Mouse (Mus musculus) testis, adult 2 months (tissue): ENCODE measurements around the gene Gm45233. TPM values are rescaled to one million over a fixed set of nuclear protein-coding genes. Genes with fewer than 3 reads are reported as not detected.
A peak's percentile ranks its signal among the peaks of the same experiment; 100 is the strongest.

Source experiments
- H3K27ac ChIP-seq: fragments of 200-500 bp; 2 replicates; pipeline ENCODE4 v1.5.1; 2012; ENCODE audit warnings: low read depth, low read length; ENCODE audit not compliant: control insufficient read depth, insufficient read depth
- H3K27me3 ChIP-seq: fragments of 200-500 bp; 2 replicates; pipeline ENCODE4 v1.6.1; 2012; ENCODE audit warnings: mild to moderate bottlenecking, low read length, moderate library complexity; ENCODE audit not compliant: control insufficient read depth, insufficient read depth
- H3K36me3 ChIP-seq: fragments of 200-500 bp; 2 replicates; pipeline ENCODE4 v1.6.1; 2012; ENCODE audit warnings: mild to moderate bottlenecking, low read length; ENCODE audit not compliant: control insufficient read depth, insufficient read depth
- H3K4me1 ChIP-seq: fragments of 200-500 bp; 2 replicates; pipeline ENCODE4 v1.6.1; 2012; ENCODE audit warnings: low read length; ENCODE audit not compliant: control insufficient read depth, insufficient read depth
- H3K4me3 ChIP-seq: fragments of 200-500 bp; 2 replicates; pipeline ENCODE4 v1.5.1; 2012; ENCODE audit warnings: low read depth, mild to moderate bottlenecking, low read length, moderate library complexity, mixed read lengths; ENCODE audit not compliant: control insufficient read depth
- CTCF ChIP-seq: fragments of 200-500 bp; IDR thresholded peaks from 2 replicates; pipeline ENCODE4 v1.5.1; 2012; ENCODE audit warnings: low read depth, mild to moderate bottlenecking, inconsistent platforms, low read length, moderate library complexity; ENCODE audit not compliant: control insufficient read depth, insufficient read depth, insufficient replicate concordance
- POLR2A ChIP-seq: fragments of 200-500 bp; IDR thresholded peaks from 2 replicates; pipeline ENCODE4 v1.6.1; 2012; ENCODE audit warnings: low read depth, mild to moderate bottlenecking, inconsistent platforms, low read length, moderate library complexity; ENCODE audit not compliant: control insufficient read depth
- polyA plus RNA-seq: library from polyadenylated mRNA; depleted of rRNA; stranded (reverse); fragments of >200 nt; gene quantifications from 2 replicates; pipeline ENCODE4 v1.2.3, GENCODE M21; 2012

Gm45233 gene
- polyA plus RNA-seq, 1 experiment: 5.4 TPM

DNA sequence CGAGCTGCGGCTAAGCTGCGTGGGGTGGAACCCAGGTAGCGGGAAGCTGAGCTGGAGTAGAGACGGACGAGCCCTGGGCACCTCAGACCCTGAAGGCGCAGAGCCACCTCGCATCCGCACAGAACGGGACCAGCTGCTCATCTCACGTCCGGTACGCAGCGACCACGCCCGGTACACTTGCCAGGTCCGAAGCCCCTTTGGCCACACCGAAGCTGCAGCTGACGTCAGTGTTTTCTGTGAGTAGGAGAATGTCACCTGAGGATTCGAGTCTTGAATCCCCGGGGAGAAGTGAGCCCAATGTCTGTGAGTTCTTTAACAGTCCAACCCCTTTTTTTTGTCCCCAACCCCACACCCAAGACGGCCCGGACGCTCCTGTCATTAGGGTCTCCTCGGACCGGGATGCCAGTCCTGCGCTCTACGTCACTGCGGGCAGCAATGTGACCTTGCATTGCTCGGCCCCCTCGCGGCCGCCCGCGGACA, 21.0 kb downstream of the Gm45233 start:
- Histone ChIP-seq H3K4me1 (peaks cover 16% of the 10 kb centered on the region), H3K36me3 (no peaks in the 10 kb centered on the region), H3K27me3 (no peaks in the 10 kb centered on the region), H3K4me3 (peak overlapping the region; percentile 81), H3K27ac (no peak overlapping the region)
- no peak for TF ChIP-seq CTCF
- TF ChIP-seq POLR2A: no peak

DNA sequence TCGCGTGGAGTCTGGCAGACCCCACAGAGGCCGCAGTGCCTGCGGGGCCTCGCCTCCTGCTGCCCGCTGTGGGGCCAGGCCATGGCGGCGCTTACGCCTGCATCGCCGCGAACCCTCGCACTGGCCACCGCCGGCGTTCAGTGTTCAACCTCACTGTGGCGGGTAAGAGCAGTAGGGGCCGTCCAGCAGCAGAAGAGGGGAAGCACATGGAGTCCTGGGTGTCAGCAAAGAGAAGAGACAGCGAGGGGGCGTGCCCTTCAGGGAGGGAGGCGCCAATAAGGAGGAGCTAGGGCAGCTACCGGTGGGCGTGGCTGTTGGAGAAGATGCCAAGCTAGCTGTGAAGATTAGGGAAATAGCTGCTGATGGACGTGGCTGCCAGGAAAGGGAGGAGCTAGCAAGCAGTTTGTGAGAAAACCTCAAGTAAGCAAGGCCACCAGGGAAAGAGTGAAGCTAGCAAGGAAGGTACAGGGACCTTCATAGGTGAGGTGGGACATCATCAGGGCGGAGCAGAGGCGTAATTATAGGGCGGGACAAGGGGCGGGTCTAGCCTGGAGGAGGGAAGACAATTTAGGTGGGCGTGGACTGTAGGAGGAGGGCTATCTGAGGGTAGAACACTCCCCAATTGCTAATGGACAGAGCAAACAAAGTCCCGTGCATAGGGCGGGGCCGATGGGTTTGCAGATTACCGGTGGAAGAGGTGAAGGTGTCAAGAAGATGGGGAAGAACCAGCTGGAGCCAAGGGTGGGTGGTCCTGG, 21.6 kb downstream of the Gm45233 start:
- no peak for TF ChIP-seq CTCF
- TF ChIP-seq POLR2A: no peak
- Histone ChIP-seq H3K4me3 (peak overlapping the region; percentile 81), H3K27me3 (no peaks in the 10 kb centered on the region), H3K27ac (no peak overlapping the region), H3K36me3 (no peaks in the 10 kb centered on the region), H3K4me1 (peaks cover 16% of the 10 kb centered on the region)

DNA sequence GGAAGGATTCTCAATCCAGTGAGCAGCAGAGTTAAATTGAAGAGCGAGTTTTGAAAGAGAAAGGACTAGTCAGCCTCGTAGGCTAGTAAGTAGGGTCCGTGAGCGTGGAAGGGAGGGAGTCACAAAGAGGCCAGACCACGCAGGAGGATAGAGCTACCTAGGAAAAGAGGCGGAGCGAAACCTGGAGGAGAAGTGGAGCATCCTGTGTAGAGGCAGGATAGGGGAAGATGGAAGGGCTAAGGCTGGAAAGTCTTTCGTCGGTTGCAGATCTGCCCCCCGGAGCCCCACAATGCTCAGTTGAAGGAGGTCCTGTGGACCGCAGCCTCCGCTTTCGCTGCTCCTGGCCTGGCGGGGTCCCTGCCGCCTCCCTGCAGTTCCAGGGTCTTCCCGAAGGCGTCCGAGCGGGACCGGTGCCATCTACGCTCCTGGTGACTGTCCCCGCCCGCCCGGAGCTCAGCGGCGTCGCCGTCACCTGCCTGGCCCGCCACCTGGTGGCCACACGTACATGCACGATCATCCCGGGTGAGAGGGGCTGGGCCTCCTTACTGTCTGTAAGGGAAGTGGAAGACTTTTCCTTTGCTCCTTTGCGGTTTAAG, 22.3 kb downstream of the Gm45233 start:
- Histone ChIP-seq H3K36me3 (no peaks in the 10 kb centered on the region), H3K27me3 (no peaks in the 10 kb centered on the region), H3K4me1 (peaks cover 16% of the 10 kb centered on the region), H3K27ac (no peak overlapping the region), H3K4me3 (peak overlapping the region; percentile 81)
- peak; percentile 64 for TF ChIP-seq CTCF
- TF ChIP-seq POLR2A: no peak

DNA sequence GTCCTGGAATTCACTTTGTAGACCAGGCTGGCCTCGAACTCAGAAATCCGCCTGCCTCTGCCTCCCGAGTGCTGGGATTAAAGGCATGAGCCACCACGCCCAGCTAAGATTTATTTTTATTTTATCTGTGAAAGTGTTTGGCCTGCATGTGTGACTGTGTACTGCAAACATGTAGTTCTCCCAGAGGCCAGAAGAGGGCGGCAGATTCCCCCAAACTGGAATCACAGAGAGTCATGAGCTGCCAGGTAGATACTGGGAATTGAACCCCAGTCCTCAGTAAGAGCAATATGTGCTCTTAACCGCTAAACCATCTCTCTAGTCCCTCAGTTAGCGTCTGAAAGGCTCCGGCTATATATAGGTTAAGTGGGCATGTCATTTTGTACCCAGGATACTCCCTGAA, 26.4 kb downstream of the Gm45233 start:
- no peaks in the 10 kb centered on the region for H3K36me3 ChIP-seq
- no peak overlapping the region for H3K27ac ChIP-seq
- no peaks in the 10 kb centered on the region for H3K27me3 ChIP-seq
- no peak overlapping the region for H3K4me3 ChIP-seq
- TF ChIP-seq CTCF (peak; percentile 52; the same call in 1 of the 2 replicates), POLR2A (no peak)
- peaks cover 9% of the 10 kb centered on the region for H3K4me1 ChIP-seq

DNA sequence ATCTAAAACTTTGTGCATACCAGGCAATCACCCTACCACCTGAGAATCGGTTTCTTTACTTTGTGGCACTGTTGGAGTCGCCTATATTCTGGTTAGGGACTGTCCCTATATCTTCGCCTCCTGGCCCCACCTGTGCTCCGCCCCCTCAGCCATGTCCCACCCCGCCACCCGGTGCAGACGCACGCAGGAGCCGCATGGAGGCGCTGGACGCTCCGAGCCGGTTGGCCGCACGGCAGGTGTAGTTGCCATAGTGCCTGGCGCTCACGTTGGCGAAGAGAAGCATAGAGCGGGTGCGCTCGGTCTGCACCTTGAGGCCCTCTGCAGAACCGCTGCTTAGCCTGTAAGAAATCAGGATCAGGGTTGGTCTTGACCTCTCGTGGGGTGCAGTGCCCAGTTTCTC, 31.8 kb downstream of the Gm45233 start:
- Histone ChIP-seq H3K27me3 (no peaks in the 10 kb centered on the region), H3K4me1 (peaks cover 6% of the 10 kb centered on the region), H3K36me3 (no peaks in the 10 kb centered on the region), H3K4me3 (no peak overlapping the region), H3K27ac (no peak overlapping the region)
- TF ChIP-seq POLR2A: no peak
- no peak for TF ChIP-seq CTCF

DNA sequence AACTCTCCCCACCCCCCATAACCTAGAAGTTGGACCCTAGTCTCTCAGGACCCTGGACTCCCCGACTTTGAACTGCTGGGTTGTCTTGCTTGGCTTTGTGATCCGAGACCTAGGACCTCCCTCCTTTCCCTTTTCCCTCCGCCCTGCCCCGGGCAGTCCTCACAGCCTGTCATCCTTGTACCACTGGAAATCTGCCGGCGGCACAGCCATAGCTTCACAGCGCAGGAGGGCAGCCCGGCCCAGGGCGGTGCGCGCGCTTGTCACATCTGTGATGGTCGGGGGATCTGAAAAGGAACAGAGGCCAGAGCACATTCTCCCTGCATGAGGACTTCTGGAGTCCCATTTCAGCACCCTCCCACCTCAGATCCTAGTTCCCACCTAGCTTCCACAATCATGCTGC, 32.4 kb downstream of the Gm45233 start:
- Histone ChIP-seq H3K27ac (no peak overlapping the region), H3K27me3 (no peaks in the 10 kb centered on the region), H3K4me1 (peaks cover 6% of the 10 kb centered on the region), H3K36me3 (no peaks in the 10 kb centered on the region), H3K4me3 (no peak overlapping the region)
- TF ChIP-seq POLR2A (no peak), CTCF (no peak)

DNA sequence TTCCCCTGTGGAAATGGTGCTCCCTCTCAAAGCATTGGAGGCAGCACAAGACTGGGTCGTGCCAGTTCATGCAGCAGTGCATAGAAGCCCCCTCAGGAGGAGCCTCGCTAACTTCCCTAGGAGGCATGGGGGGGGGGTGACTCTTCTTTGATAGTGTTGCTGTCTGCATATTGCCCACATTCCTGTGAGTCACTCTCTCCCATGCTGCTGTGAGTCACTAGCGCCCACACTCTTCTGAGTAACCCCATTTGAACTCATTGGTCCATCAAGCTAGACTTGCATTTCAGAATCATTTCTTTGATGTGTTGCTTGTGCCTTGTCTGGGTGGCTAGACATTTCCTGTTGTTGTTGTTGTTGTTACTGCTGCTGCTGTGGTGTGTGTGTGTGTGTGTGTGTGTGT, 37.3 kb downstream of the Gm45233 start:
- Histone ChIP-seq H3K27ac (no peak overlapping the region), H3K4me1 (peaks cover 6% of the 10 kb centered on the region), H3K4me3 (no peak overlapping the region), H3K27me3 (no peaks in the 10 kb centered on the region), H3K36me3 (no peaks in the 10 kb centered on the region)
- TF ChIP-seq CTCF (no peak), POLR2A (no peak)
